Mouse (Mus musculus): ENCODE results near the gene Acsl1.
"Not testable (repeated sequence)": the region's sequence is repeated elsewhere in the genome, so short reads cannot be mapped to it uniquely, and the experiment has no call there.

DNA sequence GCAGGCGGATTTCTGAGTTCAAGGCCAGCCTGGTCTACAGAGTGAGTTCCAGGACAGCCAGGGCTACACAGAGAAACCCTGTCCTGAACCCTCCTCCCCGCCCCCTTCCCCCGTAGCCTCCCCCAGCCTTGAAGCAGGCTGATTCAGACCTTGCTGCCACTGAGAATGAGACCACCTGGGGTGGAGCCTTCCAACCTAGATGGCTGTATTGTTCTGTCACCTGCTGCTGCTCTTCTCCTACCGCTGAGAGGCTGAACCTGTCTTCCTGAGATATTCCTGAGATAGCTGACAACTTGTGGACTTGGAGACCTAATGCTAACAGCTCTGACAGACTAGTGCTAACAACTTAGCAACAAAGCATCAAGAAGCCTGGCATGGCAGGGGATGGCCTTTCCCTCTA lies 113.5 kb downstream of the Acsl1 start:
- not testable (repeated sequence) for TF ChIP-seq CTCF (IDR thresholded peaks at IDR 0.05; ENCODE audit: insufficient read depth, low read length); POLR2A (IDR thresholded peaks at IDR 0.05; ENCODE audit: borderline replicate concordance, extremely low read depth, low read depth, low read length)

Data from lung, adult 2 months (tissue).